Mouse (Mus musculus) testis, postnatal 10 days (tissue): ENCODE measurements around the gene Fbxw27.
"Not testable (repeated sequence)": the region's sequence is repeated elsewhere in the genome, so short reads cannot be mapped to it uniquely, and the experiment has no call there.

Experiments used
- DNase-seq: peaks from one replicate; pipeline ENCODE4 v3.0.0; 2021; ENCODE audit warnings: low spot score

Fbxw27 gene

GRCm38 (mm10) chr9:109790570-109790969, at the start of gene Fbxw27:
Fbxw27 (minus strand) TSS chr9:109790670.
- DNase-seq = not testable (repeated sequence)

DNA sequence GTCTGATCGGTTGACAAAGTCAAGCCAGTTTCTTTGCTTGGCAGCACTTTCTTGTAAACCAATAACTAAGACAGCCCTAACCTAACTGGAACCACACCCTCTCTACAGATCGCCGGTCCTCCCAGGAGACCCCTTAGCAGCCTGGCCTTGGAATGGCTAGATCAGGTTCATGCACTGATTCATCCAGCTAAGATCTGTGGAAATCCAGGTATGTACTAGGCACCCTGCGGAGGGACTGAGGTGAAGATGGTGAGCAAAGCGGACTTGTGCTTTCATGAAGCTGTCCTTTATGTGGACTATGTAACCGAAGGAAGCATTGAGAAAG, 42.6 kb upstream of the Fbxw27 start:
- DNase-seq = peak; percentile 46

GRCm38 (mm10) chr9:109832391-109833087, 42.1 kb upstream of the Fbxw27 start, which contains the start of gene Nme6:
Nme6 (plus strand) TSS chr9:109832749.
- peak; percentile 90 for DNase-seq

DNA sequence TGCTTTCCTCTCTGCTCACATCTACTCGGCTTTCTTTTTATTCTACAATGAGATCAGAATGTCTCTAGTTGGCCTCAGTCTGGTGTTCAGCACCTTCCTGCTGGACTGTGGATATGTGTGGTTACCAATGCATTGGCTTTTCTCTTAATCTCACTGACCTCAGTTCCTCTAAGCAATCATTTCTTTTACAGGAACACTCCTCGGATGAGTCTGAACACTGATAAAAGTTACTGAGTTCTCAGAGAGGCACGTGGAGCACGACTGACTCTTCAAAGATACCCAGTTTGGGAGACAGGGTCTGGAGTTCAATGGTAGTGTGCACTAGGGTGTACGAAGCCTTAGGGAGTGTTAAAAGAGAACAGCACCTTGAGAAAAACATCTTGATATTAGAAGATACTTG, 35.7 kb upstream of the Fbxw27 start:
- DNase-seq = no peak

DNA sequence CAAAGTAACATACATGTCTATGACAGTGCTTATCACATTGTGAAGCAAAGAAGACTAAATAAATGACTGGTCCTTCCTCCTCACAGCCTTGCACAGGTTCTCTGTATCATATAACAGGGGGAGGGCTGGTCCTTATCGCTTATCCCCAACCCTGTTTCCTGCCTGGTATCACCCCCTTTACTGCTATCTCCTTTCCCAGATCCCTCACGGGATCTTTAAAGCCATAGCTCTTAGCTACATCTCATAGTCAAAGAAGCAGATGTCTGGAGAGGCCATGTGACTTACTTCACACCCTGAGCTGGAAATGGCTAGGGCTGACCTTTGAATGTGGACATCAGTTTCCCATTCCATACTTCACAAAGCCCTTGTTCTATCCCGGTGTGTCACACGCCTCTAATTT, 35.3 kb upstream of the Fbxw27 start:
- no peak for DNase-seq

DNA sequence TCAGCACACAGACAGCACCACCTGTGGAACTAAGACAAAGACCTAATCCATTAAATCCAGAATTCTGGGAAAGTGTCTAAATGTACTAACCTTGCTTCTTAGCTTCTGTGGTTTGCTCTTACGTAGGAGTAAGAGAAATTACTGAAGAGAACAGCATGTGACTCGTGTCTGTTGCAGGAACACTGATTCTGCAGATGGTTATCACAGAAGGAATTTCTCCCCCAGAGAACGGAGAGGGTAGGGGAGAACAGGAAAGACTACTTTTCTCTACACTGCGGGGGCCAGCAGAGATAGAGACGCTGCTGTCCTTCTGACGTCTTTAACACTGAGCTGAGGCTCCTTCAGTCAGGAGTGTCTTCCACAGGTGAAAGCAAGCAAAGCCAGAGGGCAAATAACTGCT, 25.9 kb upstream of the Fbxw27 start:
- DNase-seq = no peak

DNA sequence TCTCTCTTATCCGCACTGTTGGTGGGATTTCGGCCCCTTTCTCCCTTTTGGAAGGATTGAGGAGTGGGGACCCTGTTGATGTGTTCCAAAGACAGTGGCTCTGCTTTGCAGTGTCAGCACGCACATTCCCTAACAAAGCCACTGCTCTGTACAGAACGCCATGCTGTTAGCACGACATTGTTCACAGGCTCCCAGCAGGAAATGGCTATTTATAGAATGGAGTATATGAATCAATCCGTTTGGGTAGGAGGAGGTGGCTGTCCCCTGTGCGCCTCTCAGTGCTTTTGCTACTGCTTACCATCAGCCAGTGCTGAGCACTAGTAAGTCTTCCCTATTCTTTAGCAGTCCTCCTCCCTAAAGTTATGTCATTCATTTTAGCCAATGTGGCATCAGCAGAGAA, 23.0 kb upstream of the Fbxw27 start:
- DNase-seq = no peak

DNA sequence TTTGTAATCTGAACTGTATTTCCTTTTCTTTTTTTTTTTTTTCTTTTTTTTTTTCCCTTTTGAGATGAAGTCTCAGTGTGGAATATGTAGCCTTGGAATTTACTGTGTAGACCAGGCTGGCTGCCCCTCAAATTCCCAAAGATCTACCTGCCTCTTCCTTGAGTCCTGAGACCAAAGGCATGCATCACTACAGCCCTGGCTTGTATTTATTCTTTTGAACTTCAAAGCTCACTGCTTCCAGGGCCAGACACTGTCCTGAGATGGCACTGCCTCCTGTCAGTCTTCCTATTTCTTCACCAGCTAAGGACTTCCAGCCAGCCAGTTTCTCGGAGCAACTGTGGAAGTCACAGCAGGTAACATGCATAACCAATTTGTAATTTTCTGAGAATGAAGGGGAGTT, 21.5 kb upstream of the Fbxw27 start, which contains the start of gene Spink8:
Gene Spink8 (plus strand): TSS at position 301 of the 400 bp plus-strand sequence.
- no peak for DNase-seq

GRCm38 (mm10) chr9:109807898-109808297, 17.4 kb upstream of the Fbxw27 start:
- no peak for DNase-seq

GRCm38 (mm10) chr9:109806695-109807293, 16.3 kb upstream of the Fbxw27 start:
- DNase-seq = no peak

DNA sequence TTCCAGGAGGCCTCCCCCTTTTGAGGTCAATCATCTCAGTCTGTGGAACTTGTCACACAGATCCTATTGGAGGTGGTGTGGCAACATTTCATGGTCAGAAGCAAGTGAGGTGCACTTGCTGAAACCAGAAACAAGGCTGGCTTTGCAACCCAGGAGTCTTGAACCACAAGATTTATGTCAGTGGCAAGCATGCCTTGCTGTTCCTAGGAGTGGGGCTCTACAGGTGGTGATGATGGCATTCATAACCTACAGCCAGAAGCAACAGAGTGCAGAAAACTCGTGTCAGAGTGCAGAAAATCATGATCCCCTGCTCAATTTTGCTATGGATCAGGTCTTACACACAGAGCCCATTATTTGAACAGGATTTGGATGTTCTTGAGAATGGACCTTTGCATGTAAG, 15.8 kb upstream of the Fbxw27 start:
- no peak for DNase-seq

DNA sequence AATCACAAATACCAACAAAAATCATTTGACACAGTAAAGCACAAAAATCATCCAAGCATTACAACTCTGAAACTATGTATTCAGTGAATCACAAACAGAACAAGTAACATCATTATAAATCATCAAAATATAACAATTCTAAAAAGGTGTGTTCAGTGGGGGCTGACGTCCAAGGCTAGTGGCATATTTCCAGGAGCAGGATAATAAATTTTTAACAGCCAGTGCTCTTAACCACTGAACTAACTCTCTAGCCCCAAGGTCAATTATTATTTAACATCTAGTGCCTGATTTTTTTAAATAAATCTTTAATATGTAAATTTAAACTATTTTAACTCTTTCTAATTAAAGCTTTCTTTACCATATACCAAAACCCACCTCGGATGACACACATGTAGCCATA, 15.1 kb upstream of the Fbxw27 start:
- not testable (repeated sequence) for DNase-seq

DNA sequence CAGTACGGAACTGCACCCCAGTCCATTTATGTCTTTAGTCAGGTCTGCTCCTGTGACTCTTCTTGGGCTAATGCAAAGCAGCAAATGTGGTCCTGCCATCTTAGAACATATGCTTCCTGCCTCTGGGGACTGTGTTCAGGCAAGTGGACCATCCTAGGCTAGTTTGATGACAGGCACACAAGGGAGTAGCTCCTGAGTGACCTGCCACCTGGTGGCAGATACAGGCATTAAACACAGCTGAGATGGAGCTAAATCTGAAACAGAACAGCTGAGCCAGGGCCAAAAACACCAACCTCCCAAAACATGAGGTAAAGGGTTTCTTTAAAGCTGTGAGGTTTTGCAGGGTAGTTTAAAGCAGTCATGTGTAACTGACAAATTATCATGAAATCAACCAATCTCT, 7.6 kb upstream of the Fbxw27 start:
- peak; percentile 42 for DNase-seq

DNA sequence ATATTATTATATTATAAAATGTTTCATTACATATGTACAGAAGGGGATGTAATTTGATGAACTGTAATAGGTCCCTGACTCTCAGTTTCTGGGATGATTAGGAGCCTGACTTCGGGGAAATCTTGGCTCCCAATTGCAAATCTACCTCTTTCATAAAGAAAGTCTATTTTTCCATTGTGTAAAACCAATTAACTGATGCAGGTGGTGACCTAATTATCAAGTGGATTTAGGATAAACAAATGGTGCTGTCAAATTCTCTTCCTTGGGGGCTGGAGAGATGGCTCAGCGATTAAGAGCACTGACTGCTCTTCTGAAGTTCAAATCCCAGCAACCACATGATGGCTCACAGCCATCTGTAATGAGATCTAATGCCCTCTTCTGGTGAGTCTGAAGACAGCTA, 5.3 kb upstream of the Fbxw27 start:
- no peak for DNase-seq

- no peak for DNase-seq
These were observed 4.8 kb upstream of the Fbxw27 start for GRCm38 (mm10) chr9:109795221-109795620.

GRCm38 (mm10) chr9:109766841-109767240, 23.6 kb downstream of the Fbxw27 start:
- not testable (repeated sequence) for DNase-seq

DNA sequence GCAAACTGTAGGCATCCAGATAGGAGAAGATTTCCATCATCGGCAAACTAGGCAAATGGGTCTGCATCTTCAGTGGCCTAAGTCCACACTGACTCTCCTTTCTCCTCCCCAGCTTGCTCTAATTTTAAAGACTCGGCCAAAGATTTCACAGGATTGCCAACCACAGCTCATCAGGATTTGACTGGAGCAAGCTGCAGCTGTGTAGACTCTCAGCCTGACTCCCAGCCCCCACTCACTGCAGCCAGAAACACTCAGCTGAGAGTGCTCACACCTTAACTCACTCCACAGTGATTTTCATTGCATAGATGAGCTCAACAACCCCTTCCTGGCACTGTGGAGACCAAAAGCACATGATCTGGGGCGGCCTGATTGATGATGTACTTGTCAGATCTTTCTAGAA, 44.5 kb downstream of the Fbxw27 start, which contains the start of gene Fbxw26:
Gene Fbxw26 (minus strand): TSS at position 101 of the 400 bp plus-strand sequence.
- not testable (repeated sequence) for DNase-seq
